Mouse (Mus musculus) limb, embryonic 12.5 days (tissue): Measurements from ENCODE around the gene Crtap. TPM values are rescaled to one million over a fixed set of nuclear protein-coding genes. Genes with fewer than 3 reads are reported as not detected.

Source experiments
- ATAC-seq: fragments of 200-750 bp; cut with Nextera tagmentation; 2 replicates; pipeline ENCODE4 v1.8.0; 2017; ENCODE audit warnings: low read depth, moderate TSS enrichment; ENCODE audit not compliant: insufficient number of reproducible peaks, insufficient read depth, low FRiP score, low TSS enrichment
- H3K27ac ChIP-seq: fragments of 300-500 bp; sonication (generic); 2 replicates; pipeline ENCODE4 v1.5.1; 2016; ENCODE audit warnings: mild to moderate bottlenecking, moderate library complexity
- H3K27me3 ChIP-seq: fragments of 300-500 bp; sonication (generic); 2 replicates; pipeline ENCODE4 v1.6.1; 2016; ENCODE audit warnings: mild to moderate bottlenecking, moderate library complexity
- H3K36me3 ChIP-seq: fragments of 300-500 bp; sonication (generic); 2 replicates; pipeline ENCODE4 v1.6.1; 2016; ENCODE audit warnings: mild to moderate bottlenecking, moderate library complexity
- H3K4me1 ChIP-seq: fragments of 300-500 bp; sonication (generic); replicated peaks from 2 replicates; pipeline ENCODE4 v1.6.1; 2016
- H3K4me2 ChIP-seq: fragments of 300-500 bp; sonication (generic); 2 replicates; pipeline ENCODE4 v1.6.1; 2016; ENCODE audit warnings: mild to moderate bottlenecking, moderate library complexity
- H3K4me3 ChIP-seq: fragments of 300-500 bp; sonication (generic); replicated peaks from 2 replicates; pipeline ENCODE4 v1.5.1; 2016; ENCODE audit warnings: mild to moderate bottlenecking
- H3K9ac ChIP-seq: fragments of 300-500 bp; sonication (generic); replicated peaks from 2 replicates; pipeline ENCODE4 v1.6.1; 2016; ENCODE audit warnings: mild to moderate bottlenecking, moderate library complexity
- H3K9me3 ChIP-seq: fragments of 300-500 bp; sonication (generic); 2 replicates; pipeline ENCODE4 v1.6.1; 2016; ENCODE audit warnings: mild to moderate bottlenecking, moderate library complexity
- WGBS: fragments of 180-500 bp; shearing (Covaris S2); methylation state at CpG from one replicate; pipeline ENCODE4 v1.1.7; 2016; 5-methylcytosine and 5-hydroxymethylcytosine counted together
- polyA plus RNA-seq: library from polyadenylated mRNA; unstranded; fragments of >200 nt; fragmentation: Nextera tagmentation; extraction: Ambion mirVana; gene quantifications from 2 replicates; pipeline ENCODE4 v1.2.1, GENCODE M21; 2016

Gene Crtap
- polyA plus RNA-seq, 1 experiment from 2014 or later, result 89.0 TPM

GRCm38 (mm10) chr9:114326011-114326748, 64.3 kb downstream of the Crtap start:
- Histone ChIP-seq H3K4me1 (no peaks in the 10 kb centered on the region), H3K4me2 (no peak overlapping the region), H3K9ac (no peak overlapping the region), H3K27ac (no peak overlapping the region), H3K36me3 (no peaks in the 10 kb centered on the region), H3K27me3 (no peaks in the 10 kb centered on the region; the same call in 1 of the 2 replicates), H3K4me3 (no peak overlapping the region), H3K9me3 (no peaks in the 10 kb centered on the region)
- no peak for ATAC-seq
- whole genome bisulfite sequencing, result 67% methylated on average over 3 of the region's 3 CpGs

Other genes starting within 250 kb of the Crtap start
- not detected in 2 replicates for gene Bcl2a1c, start 60.5 kb downstream of the Crtap start, polyA plus RNA-seq
- gene Glb1, start 10.4 kb upstream of the Crtap start, polyA plus RNA-seq, result 25.0 and 27.2 TPM in 2 replicates
- 10.2 and 10.7 TPM in 2 replicates for gene Tmppe, start 10.4 kb upstream of the Crtap start, polyA plus RNA-seq
- not detected in 2 replicates for gene Ccr4, start 114.2 kb upstream of the Crtap start, polyA plus RNA-seq
- 0.41 and 0.70 TPM in 2 replicates for gene C130032M10Rik, start 125.0 kb upstream of the Crtap start, polyA plus RNA-seq
- 1.6 and 2.3 TPM in 2 replicates for gene Trim71, start 173.7 kb upstream of the Crtap start, polyA plus RNA-seq
- gene Cnot10, start 249.5 kb upstream of the Crtap start, polyA plus RNA-seq, result 81.9 and 82.2 TPM in 2 replicates